Mouse (Mus musculus) olfactory bulb, adult 2 months (tissue): ENCODE results near the gene Atp2a2.

Source experiments
- CTCF ChIP-seq: fragments of 200-500 bp; IDR thresholded peaks from 2 replicates; pipeline ENCODE4 v1.5.1; 2012; ENCODE audit warnings: low read depth, mild to moderate bottlenecking, low read length, moderate library complexity; ENCODE audit not compliant: insufficient read depth
- POLR2A ChIP-seq: fragments of 200-500 bp; IDR thresholded peaks from 2 replicates; pipeline ENCODE4 v1.6.1; 2012; ENCODE audit warnings: mild to moderate bottlenecking, low read depth, low read length, moderate library complexity; ENCODE audit not compliant: insufficient read depth

- TF ChIP-seq CTCF = no peak
- no peak for TF ChIP-seq POLR2A
These were observed 14.9 kb upstream of the Atp2a2 start for GRCm38 (mm10) chr5:122516901-122517300.
